Mouse (Mus musculus): ENCODE results near the gene Cds2.
"Not testable (repeated sequence)": the region's sequence is repeated elsewhere in the genome, so short reads cannot be mapped to it uniquely, and the experiment has no call there.

Cds2 gene

DNA sequence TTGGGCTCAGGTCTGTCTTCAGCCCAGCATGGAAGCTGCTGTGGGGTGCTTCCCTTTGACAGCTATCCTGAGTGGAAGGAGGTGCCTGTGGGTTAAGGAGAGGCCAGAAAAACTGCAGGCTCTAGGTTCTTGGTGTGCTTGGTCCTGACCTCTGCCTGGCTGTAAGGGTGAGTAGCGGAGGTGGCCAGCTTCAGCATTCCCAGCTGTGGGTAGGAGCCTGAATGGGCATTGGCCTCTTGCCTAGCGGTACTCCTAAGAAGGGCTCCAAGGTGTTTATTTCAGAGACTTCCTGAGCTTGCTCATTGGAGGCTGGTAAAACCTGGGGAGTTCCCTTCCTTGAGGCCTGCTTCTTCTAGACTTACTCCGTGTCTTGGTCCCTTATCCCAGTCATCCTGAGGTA, 28.3 kb downstream of the Cds2 start:
- DNase-seq (ENCODE audit: low read depth, low spot score), result no peak

DNA sequence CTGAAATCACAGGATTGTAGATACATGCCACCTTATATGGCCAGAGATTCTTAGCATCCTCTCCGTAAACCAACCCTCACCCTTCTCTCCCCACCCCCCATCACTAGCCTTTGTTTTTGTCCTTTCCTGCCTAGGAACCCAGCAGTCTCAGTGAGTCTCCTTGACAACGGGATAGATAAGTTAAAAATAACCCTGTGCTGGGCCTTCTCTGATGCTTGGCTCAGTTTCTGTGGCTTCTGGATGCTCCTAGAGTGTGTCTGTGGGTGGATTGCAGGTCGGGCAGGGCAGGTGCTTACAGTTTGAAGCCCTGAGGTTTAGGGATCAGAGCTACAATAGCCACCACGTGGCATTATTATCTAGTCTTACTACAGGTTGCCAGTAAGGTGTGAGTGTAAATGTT, 29.1 kb downstream of the Cds2 start:
- DNase-seq (ENCODE audit: low read depth, low spot score), result no peak

DNA sequence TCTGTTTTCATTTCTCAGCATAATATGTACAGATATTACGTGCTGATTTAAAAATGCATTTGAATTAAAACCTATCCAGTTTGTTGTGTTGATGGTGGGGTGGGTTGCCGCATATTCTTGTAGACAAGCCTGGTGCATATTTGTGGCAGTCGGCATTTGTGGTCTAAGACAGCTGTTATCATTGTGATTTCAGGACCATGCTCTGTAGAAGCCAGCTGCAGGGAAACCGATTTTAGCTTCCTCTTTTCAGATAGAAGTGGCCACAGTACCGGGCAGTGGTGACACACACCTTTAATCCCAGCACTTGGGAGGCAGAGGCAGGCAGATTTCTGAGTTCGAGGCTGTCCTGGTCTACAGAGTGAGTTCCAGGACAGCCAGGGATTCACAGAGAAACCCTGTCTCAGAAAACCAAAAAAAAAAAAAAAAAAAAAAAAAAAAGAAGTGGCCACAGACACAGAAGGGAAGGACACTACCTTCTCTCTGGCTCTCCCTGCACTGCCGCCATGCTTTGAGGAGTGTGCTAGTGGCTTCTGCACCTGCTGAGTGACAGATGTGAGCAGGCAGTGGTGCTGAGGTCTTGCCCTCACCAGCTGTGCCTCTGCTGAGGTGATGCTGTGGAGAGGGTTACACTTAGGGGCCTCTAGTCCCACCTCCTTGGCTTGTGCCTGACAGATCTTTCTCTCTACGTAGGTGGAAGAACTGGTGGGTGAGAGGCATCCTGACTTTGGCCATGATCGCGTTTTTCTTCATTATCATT, 30.9 kb downstream of the Cds2 start:
- no peak for DNase-seq (ENCODE audit: low read depth, low spot score)

DNA sequence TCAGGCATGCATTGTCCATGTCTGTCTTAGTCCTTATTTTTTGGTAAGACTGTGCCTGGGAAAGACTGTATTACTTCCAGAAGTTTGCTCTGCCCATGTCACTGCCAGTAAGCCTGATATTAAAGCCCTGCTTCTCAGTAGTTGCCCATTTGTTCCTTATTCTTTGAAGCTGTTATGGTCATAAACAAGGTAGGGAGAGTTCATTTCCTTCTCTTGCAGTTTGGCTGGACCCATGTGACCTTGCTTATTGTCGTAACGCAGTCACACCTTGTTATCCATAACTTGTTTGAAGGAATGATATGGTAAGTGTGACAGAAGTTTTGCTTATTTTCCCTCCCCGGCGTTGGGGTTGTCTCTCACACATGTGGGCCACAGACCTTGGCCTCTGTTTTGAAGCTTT, 35.3 kb downstream of the Cds2 start:
- DNase-seq (ENCODE audit: low read depth, low spot score), result no peak

DNA sequence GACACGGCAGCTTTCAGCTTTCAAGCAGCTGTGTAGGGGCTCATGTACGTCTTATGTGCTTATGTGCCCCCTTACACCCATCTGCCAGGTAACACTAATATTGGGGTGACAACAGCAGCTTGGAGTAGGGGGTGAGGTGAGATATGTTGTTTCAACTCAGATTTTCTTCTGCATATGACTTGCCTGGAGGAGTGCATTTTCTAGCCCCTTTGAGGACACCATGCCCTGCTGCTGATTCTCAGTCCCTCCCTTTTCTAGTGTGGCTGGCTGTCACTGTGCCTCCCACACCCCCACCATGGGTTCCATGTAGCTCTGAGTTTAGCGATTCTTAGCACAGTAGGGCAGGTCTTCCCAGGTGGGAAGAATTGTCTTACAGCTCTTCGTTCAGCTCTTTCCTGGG, 38.5 kb downstream of the Cds2 start:
- no peak for DNase-seq (ENCODE audit: low read depth, low spot score)

DNA sequence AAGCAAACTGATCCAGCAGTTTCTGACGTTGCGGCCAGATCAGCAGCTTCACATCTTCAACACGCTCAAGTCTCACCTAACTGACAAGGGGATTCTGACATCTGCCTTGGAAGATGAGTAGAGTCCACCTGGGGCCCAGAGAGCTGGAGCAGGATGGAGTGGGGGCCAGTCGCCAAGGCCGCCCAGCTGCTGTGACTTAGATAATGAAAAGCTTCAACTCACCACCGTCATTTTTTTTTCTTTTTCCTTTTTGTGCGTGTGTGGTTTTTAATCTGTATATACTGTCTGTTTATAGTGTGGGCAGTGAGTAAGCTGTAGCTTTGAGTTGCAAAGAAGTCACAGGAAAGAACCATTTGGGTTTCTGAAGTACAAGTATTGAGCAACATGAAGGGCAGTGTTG, 42.2 kb downstream of the Cds2 start:
- DNase-seq (ENCODE audit: low read depth, low spot score), result no peak

DNA sequence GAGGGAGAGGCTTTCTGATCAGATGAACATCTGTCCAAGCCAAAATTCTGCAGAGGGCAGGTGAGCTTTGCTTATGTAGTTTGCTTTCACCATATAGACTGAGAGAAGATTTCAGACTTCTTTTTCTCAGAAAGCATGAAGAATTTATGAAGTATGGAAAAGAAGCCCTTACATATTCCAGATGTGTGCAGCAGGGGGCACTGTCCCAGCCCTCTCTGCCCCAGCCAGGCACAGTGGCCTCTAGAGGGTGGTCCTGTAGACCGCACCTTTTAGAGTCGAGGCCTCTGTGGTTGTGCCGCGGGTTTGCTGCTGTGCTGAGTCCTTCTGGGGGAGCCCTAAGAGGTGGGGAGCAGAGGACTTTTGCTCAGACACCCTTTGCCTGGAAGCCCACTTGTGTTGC, 43.0 kb downstream of the Cds2 start:
- DNase-seq (ENCODE audit: low read depth, low spot score), result no peak

DNA sequence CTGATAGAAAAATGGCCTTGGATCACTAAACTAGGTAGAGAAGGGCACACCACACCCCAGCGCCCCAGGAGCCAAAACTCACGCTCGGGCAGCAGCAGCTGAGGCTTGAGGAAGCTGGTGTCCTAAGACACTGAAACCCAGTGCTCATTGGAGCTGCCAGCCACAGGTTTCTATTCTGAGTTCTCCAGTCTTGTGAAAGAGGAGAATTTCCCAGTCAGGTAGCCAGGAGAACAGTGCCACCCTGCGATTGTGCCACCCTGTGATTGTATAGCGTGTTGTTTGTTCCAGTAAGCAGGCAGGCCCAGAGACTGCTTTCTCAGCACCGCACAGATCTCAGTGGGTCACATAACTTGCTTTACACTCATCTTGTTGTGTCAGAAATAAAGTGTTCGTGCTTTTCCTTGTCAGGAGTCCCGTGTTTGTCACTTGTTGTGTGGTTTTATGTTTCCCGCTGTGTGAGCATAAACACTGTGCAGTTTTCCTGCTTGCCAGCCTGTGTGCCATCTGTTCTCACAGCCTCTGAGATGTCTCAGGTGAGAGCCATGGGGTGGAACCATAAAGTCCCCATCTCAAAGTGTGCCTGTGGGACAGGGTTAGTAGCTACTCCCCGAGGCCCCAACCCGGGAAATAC, 44.4 kb downstream of the Cds2 start:
- no peak for DNase-seq (ENCODE audit: low read depth, low spot score)

DNA sequence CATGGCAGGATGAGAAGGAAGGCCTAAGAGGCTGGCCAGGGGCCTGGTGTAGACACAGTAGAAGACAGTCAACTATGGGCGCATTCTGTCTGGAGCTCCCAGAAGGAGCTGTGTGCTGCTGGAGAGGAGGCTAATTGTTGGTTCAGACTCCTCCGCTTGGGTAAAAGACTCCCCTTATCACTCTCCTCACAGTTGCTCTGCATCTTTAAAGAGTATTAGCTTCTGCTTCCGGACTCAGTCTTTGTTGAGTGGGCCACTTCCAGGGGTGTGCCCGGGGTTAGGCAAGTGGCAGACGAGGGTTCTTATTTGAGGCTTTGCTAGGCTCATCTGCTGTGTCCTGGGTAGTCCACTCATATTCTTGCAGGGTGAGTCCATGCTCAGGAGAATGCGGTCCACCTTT, 45.9 kb downstream of the Cds2 start:
- no peak for DNase-seq (ENCODE audit: low read depth, low spot score)

DNA sequence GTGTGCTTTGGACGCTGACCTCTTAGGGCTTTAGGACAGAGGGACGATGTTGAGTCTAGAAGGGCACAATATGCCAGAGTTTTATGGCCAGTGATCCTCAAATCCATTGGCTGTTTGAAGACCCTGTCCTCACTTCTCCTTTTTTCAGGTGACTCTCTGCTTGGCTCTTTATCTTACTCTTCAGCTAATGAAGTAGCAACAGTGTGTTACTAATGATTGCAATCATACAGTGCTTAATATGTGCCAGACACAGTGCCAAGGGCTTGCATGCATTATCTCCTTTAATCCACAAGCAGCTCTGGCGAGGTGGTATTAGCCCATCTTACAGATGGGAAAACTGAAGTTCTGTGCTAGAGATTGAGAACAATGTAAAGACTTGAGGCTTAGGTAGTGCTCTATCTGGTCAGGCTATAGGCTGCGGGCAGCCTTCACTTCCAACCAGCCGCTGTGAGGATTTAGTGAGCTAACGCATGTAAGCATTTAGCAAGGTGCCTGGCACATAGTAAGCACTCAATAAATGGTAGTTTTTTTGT, 46.5 kb downstream of the Cds2 start:
- no peak for DNase-seq (ENCODE audit: low read depth, low spot score)

DNA sequence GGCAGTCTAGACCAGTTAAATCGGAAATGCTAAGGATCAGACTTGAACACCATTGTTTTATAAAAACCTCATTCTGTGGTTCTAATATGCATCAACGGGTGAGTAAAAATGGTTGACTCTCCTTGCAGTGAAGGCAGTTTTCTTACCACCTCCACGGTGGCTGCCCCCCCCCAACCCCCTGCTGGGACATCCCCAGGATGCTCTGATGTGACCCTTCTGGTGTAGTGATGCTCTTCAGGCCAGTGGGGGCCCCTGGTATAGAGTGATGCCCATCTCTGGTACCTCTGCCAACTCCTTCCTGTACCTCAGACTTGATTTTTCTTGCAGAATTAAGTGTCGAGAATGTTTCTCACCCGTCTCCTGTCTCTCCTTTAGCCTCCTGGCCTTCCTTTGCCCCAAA, 49.7 kb downstream of the Cds2 start:
- DNase-seq (ENCODE audit: low read depth, low spot score), result no peak

DNA sequence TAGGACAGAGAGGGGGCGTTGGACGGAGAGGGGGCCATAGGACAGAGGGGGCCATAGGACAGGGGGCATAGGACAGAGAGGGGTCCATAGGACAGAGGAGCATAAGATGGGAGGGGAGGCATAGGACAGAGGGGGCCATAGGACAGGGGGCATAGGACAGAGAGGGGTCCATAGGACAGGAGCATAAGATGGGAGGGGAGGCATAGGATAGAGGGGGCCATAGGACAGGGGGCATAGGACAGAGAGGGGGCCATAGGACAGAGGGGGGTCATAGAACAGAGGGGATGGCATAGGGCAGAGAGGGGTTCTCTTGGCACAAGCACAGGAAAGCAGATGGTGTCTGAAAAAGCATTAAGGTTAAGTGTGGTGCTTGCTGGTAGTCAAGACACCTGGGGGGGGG, 50.6 kb downstream of the Cds2 start:
- no peak for DNase-seq (ENCODE audit: low read depth, low spot score)

DNA sequence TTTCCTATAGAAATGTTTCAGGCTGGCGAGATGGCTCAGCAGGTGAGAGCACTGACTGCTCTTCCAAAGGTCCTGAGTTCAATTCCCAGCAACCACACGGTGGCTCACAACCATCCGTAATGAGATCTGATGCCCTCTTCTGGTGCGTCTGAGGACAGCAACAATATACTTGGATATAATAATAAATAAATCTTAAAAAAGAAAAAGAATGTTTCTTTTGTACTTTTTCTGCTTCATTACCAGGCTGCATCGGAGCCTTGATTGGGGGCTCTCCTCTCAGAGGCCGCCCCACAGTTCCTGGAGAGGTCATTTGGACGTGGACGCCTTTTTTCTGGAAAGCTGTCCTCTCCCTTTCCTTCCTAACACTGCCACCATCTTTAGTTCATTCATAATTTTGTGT, 51.1 kb downstream of the Cds2 start:
- DNase-seq (ENCODE audit: low read depth, low spot score), result not testable (repeated sequence)

DNA sequence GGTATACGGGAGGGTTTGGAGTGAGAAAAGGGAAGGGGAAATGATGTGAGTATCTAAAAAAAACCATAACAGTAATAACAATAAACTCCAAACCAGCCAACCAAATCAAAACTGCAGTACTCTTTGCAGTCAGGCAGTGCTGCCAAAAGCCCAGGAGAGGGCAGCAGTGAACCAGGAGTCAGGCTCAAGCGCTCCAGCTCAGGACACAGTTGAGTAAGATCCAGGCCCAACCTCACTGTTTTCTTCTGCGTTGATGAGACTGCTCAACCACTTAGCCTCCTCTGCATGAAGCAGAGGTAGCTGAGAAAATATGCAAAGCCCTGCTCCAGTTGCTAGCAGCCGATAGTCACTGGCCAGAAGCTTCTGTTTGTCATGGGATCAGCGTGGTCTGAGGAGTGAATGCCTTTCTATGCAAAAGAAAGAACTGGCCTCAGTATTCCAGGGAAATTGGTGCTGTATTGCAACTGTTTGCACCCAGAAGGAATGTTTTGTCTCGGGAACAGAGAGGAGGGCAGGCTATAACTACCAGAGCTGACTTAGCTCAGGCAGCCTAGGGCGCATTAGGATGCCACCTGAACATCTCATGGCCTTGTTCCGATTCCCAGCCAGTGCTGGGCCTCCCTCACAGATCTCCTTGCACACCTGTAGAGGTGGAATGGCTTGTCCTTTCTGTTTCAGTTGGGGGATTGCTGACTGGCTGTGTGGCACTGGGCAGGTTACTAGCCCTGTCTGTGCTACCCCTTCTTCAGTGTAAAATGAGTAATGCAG, 53.3 kb downstream of the Cds2 start:
- DNase-seq (ENCODE audit: low read depth, low spot score), result peak; percentile 69

DNA sequence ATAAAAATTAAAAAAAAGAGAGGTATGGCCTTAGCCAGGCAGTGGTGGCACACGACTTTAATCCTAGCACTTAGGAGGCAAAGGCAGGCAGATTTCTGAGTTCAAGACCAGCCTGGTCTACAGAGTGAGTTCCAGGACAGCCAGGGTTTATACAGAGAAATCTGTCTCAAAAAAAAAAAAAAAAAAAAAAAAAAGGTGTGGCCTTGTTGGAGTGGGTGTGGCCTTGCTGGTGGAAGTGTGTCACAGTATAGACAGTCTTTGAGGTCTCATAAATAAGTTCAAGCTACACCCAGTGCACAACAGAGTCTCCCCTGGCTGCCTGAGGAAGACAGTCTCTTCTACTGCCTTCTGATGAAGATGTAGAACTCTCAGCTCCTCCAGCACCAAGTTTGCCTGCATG, 54.2 kb downstream of the Cds2 start:
- DNase-seq (ENCODE audit: low read depth, low spot score), result no peak

DNA sequence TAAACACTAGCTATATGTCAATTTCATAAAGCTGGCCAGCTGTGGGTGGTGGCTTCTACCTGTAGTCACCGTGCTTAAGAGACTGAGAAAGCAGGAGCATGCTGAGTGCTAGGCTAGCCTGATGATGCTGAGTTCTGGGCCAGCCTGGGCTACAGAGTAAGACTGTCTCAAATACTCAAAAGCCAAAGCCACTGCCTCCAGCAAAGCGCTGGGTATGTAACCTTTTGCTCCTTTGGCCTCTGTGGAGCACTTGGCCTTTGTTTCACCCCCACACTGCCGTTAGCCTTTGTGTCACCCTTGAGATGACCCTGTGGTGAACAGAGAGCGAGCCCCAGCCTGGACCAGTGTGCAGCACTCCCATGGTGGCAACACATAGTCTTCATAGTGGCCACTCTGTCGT, 57.6 kb downstream of the Cds2 start:
- no peak for DNase-seq (ENCODE audit: low read depth, low spot score)

DNA sequence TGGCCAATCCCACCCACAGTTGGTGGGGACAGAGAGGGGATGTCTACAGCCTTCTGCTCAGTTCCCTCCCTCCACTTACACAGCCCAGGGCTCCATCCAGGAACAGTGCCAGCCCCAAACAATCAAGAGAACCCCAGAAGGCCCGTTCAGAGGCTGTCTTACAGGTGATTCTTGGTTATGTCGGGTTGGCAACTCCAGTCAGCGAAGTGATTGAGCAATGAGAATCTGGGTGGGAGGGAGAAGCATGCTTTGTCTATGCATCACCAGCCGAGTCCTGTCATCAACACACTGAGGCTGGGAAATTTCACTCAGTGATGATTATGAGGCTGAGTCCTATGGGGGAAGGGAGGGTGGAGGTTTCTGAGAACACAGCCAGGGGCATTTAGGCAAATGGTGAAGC, 60.6 kb downstream of the Cds2 start:
- DNase-seq (ENCODE audit: low read depth, low spot score), result no peak

DNA sequence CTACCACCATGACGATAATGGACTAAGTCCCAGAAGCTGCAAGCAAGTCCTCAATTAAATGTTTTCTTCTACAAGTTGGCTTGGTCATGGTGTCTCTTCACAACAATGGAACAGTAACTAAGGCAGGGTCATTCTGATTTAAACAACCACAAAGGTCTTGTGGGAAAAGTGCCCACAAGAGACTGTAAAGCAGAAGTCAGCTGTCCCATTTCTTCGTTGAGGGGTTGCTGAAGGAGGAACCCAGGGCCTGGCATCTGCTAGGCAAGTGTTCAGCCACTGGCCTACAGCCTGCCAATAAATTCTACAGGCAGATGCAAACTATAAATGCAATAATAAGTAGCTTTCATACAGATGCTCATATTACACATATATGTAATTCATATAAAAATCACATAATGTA, 74.3 kb downstream of the Cds2 start:
- DNase-seq (ENCODE audit: low read depth, low spot score), result no peak

DNA sequence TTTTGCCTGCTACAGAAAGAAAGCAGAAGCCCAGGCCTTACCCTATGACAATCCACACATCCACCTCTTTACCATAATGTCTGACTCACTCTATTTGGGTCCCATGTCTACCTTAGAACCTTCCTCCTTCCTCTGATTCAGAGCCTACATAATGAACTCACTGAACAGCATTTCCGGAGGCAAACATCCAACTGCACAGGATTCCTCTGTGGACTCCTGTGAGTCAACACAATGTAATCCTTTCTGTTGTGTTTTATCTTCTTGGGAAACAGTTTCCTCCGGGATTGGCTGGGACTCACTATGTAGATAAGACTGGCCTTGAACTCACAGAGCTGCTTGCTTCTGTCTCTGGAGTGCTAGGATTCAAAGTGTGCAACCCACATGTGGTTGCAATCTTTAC, 77.4 kb downstream of the Cds2 start:
- DNase-seq (ENCODE audit: low read depth, low spot score), result no peak

DNA sequence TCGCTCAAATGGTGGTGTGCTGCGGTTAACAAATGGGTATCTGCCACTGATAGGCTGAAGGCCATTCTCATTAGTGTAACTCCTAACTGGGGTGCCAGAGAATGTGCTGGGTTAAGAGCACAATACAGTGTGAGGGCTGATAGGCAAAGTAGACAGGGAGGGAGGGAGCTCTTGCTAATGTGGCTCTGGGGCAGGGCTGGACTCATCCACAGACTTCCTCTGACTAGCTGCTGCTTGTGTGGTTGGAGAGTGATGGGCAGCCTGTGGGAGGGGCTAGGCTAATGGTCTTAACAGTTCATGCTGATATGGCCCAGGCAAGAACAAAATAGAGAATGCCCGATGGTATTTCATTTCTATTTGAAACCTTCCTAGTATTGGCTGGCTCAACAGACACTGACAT, 78.3 kb downstream of the Cds2 start:
- no peak for DNase-seq (ENCODE audit: low read depth, low spot score)

DNA sequence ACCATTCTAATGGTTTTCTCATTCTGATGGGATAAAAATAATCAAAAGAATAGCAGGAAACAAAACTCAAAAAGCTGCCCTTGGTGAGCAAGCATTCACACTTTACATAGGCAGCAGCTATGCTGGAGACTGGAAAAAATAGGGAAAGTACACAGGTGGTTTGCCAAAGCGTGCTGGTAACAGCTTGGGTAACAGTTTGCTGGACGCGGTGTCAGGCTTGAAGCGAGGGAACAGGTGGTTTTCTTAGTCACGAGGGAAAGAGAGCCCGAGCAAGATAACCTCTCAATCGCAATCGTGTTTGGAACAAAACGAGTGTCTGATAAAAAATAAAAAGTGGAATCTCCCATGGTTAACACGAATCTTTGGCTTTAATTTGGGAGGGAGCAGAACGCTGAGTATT, 80.9 kb downstream of the Cds2 start:
- no peak for DNase-seq (ENCODE audit: low read depth, low spot score)
